Mouse (Mus musculus): Measurements from ENCODE around the gene Bcl2.

The Bcl2 gene

DNA sequence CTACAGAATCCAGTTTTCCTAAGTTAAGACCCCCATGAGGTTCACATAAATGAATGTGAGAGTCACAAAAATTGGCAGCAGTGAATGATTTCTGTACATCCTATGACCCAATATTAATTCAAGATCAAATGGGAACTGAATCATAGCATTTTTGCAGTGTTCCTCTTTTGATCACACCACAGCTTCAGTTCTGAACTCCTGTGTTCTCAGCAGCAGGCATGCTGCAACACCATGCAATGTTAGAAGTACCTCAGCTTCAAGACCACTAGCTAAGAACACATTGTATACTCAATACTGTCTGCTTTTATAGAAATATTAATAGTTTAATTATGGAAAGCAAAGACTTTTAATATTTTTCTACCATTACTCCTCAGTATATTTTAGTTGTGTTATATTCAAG, 85.8 kb downstream of the Bcl2 start:
- DNase-seq (ENCODE audit: low read depth, low spot score) = no peak

DNA sequence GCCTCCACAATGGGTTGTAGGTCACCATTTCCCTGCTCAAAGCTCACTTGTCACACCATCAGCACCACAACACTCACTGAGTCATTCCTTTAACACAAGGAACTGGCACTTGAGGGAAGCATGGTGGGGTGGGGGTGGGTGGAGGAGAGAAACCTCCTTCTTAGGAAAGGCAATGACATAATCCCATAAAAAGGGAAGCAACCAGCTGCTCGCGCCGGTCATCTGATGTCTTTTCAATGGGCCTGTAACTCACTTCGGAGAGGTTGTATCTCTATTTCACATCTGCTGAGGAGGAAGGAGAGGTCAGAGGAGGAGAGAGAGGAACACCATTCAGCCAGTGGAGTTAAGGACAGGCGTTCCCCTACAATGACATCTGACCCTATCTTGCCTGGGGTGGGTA, 86.8 kb downstream of the Bcl2 start:
- DNase-seq (ENCODE audit: low read depth, low spot score) = no peak

DNA sequence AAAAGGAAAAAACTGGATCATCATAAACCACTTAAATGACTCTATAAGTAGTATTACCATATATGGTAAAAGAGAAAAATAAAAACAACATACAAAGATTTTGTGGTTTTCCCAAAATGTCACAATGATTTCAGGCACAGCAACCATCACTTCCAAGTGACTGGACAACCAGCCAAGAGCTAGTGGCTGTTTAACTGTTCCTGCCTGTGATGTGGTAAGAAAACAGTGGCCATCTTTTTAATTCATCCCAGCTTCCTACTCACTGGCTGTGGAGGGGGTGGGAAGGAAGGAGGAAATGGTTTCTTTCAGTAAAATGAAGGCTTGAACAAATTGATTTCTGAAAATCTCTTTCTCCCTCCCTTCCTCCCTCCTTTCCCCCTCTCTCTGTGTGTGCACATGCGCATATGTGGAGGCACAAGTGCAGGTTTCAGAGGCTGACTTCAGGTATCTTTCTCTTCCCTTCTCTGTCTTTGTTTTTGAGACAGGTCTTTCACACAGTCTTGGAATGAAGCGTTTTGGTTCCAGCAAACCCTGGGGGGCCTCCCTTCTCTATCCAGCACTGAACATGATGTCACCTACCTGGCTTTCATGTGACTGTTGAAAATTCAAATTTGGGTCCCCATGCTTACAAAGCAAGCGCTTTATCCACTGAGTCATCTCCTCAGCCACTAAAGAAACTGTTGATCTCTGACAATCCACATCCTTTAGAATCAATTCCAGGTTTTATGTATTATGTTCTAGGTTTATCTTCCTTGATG, 93.7 kb downstream of the Bcl2 start:
- no peak for DNase-seq (ENCODE audit: low read depth, low spot score)

DNA sequence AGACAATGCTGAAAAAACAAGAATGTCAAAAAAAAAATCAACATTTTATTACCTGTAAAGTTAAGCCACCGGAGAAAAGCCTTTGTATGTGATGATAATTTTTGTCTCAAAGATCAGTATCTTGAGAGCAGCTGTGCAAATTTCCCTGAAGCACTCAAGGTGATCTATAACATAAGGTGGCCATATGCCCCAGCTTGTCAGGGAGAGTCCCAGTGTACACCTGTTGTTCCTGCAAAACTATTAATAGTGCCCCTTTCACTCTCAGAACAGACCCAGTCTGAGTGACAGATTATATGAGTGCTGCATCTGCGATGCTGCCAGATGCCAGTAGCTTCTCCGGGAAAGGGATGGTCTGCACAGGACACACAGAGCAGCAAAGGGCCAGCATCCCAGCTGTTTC, 95.3 kb downstream of the Bcl2 start:
- peak; percentile 33 for DNase-seq (ENCODE audit: low read depth, low spot score)

DNA sequence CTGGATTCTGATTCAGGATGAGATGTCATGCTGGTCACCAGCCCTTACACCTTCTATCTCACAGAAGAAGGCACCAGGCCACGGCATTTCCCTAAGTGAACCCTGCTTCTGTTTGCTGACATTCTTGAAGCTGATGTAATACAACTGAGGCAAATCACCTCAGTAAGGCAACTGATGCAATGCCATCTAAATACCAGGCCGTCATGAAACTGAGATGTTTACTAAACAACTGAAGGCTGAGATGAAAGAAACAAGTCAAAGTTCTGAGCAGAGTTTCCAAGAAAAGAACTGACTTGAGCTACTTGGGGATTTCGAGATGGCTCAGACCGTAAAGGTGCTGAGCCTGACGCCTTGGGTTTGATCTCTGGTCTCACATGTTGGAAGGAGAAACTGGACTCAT, 97.1 kb downstream of the Bcl2 start:
- DNase-seq (ENCODE audit: low read depth, low spot score) = no peak

DNA sequence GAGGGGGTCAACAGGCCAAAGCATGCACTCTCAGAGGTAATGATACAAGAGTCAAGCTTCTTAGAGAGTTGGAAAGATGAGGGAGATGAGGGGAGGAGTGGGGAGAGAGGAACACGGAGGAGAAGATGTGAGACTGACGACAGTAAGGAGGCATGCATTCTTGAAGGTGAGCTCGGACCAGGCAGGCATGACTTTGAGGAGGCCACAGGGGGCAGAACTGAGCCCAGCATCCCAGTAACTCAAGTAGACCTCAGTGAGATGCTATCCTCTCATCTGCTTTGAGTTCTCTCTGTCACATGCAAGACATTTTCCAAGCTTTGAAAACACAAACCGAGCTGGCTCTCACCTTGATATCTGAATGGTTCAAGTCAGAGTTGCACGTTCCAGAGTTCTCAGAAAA, 100.7 kb downstream of the Bcl2 start:
- no peak for DNase-seq (ENCODE audit: low read depth, low spot score)

DNA sequence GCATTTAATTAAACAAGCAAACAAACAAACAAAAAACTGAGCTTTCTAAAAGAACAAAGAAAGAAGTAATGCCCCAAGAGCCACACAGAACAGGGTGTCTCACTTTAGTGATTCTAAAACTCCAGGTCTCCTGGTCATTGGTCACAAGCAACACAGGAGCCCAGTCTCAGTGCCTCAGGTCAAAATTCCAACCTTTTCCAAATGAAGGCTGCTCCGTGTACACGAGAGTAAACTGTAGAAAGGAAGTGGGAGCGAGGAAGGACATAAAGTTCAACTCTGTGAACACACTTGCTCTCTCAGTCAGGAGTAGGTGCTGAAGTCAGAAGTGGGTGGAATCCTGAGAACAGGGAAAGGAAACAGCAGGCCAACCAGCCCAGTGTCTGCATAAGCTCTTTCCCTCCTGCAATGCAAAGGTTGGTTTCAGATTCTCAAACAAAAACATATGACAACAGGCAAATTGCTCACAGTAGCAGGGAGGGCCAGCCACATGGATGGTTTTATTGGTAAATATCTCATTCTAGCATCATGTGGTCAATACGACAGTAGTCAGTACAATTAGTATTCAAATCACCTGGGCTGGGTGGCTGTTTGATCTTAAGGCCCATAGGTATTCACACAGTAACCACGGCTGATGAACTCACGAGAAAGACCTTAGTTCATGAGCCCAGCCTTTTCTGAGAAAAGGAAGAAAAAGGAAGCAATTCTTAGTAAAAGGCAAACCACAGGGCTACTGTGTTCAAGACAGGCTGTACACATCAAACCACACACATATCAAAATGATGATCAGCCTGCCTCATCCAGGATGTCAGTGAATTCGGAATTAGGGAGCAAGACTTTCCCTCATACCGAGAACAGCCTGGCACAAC, 101.7 kb downstream of the Bcl2 start:
- no peak for DNase-seq (ENCODE audit: low read depth, low spot score)

DNA sequence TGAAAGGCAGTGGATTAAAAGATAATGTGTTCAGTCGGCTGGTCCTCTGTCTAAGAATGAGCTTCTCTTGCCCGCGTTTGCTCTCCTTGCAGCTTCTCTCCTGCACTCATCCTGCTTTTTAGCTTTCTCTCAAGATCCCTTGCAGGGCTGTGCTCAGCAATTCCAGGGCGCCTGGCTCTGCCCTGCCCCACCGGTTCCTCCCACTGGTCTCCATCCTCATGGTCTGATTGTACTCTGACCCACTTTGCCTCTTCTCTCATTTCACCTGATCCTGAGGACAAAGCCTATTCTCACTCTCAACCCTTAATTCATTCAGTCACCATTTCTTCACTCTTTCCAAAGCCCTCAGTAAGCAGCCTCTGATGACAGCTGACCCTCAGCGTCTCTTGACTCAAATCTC, 102.8 kb downstream of the Bcl2 start:
- no peak for DNase-seq (ENCODE audit: low read depth, low spot score)

DNA sequence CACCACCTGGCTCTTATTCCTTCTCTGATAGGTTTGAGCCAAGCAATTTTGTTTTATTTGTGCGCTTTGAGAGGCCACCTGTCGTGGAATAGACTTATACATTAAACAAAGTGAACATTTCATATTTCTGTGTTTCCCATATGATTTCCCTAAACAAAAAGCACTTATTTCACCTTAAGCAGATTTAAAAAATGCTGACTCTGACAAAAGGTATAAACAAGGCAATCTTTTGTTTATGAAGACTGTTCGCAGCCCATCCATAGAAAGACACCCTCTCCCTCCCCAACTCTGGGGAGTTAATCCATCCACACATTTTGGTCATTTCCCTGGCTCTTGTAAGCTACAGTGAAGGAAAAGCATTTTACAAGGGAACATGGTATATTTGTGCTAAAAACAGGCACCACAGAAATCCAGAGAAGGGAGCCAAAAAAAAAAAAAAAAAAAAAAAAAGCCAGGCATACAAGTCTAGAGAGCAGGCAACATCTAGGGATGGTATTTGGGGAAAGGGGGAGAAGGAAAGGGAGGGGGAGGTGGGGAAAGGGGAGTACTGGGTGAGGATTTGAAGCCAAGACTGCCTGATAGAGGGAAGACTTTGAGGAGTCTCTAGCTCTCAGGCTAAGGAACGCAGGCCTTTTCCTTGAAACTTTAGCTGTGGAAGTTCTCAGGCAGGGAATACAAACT, 105.8 kb downstream of the Bcl2 start:
- no peak for DNase-seq (ENCODE audit: low read depth, low spot score)

DNA sequence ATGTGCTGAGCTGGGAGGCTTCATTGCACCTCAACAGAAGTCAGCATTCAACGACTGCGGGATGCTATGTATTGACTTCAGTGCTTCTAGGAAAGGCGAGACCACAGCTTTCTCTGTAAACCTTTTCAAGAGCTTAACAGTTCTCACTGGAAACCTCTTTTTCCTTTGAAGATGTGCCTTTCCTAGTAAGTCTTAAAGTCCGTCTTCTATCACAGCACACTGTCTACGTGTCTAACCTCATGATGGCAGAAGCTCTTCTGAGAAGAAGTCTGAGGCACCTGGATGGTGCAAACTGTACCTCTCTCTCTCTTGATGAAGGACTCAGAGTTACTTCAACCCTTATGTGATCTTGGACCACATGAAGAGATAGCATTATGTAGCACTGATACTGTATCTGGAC, 107.1 kb downstream of the Bcl2 start:
- no peak for DNase-seq (ENCODE audit: low read depth, low spot score)

DNA sequence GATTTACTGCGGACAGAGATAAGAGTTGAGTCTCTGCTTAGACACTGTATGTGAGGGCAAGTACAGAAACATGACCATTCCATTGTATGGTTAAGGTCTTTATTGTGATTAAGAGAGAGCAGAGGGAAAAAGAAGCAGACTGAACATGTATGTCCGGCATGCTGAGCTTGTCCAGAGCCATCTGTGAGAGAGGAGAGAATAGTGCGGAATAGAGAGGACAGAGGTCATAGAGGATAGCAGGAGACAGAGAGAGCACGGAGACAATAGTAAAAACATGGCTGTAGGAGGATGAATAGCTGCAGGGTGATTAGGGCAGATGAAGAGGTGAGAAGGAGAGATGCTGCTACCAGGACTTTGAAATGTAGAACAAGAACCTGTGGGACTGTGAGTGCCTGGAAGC, 110.7 kb downstream of the Bcl2 start:
- DNase-seq (ENCODE audit: low read depth, low spot score) = no peak

DNA sequence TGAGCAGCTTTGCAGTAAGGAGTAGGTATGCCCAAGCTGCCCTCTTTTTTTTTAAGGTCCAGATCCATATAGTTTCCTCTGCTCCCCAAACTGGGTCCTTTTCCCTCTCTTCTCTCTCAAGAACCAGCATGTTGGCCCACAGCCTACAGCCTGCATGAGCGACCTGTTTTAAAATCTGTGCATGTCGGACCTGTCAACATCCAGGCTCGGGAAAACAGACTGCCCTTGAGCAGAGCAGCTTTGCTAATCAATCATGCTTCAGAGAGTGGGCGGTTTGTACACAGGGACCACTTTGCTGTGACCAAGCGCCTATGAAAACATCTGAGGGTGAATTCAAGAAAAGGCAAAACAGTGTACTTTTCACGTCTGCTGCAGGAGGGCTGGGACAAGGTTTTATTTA, 111.1 kb downstream of the Bcl2 start:
- DNase-seq (ENCODE audit: low read depth, low spot score) = peak; percentile 49

DNA sequence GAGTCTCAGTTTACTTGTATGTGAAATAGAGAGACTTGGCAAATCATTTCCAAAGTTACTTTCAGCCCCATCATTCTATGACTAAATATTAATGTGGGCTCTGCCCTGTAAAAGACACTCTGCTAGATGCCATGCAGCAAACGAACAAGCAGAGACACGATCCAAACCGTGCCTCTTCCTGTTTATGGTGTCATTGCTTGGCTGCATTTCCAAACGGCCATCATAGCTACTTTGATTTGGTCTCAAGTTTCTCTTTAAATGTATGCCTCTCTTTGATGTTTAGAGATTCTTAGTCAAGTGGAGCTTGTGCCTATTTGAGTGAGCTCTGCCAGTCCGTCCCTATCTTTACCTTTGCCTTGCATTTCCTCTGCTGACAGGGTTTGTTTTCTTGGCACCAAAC, 111.5 kb downstream of the Bcl2 start:
- DNase-seq (ENCODE audit: low read depth, low spot score) = no peak

DNA sequence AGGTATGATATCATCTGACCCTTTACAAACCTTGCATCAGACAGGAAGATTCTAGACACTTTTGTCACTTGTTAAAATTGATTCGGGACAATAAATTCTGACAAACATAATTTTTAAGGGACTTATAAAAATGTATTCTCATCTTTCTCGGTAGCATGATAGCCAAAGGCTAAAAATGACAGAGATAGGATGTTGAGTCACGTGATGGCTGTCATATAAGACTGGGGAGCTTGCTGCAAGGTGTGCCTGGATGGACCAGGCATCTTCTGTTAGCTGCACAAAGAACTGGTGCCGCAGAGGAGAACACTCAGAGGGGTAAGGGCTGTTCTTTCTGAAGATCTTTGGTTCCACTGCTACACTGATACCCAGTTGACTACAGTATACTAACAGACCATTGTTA, 112.8 kb downstream of the Bcl2 start:
- DNase-seq (ENCODE audit: low read depth, low spot score) = no peak

DNA sequence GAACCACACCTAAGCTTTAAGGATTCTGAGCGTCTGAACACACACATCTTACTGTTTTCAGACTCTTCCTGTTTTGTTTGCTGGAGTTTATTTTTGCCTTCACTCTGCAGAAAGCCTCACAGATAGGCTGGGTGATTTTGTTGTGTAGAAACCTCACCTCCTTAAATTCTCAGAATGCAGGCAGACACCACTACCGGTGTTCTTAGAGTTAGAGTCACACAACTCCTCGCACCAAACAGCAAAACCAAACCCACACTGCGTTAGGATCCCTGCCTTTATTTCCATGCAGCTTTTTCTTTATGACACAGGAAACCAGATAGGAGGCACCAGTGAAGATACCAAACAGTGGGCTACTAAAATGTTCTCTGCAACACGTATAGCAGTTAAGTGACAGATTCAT, 113.2 kb downstream of the Bcl2 start:
- DNase-seq (ENCODE audit: low read depth, low spot score) = no peak

DNA sequence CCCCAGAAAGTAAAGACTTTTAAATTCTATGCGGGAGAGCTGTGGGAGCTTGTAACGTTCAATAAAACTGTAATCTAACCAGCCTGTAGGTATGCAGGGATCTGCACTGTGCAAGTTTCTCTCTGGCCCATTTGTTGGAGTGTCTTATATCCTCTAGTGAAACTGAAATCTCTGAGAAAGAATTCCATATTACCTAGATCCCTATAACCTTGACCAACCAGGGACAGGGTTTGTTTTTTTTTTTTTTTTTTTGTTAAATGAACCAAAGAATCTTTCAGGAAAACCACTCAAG, 115.8 kb downstream of the Bcl2 start:
- DNase-seq (ENCODE audit: low read depth, low spot score) = no peak

DNA sequence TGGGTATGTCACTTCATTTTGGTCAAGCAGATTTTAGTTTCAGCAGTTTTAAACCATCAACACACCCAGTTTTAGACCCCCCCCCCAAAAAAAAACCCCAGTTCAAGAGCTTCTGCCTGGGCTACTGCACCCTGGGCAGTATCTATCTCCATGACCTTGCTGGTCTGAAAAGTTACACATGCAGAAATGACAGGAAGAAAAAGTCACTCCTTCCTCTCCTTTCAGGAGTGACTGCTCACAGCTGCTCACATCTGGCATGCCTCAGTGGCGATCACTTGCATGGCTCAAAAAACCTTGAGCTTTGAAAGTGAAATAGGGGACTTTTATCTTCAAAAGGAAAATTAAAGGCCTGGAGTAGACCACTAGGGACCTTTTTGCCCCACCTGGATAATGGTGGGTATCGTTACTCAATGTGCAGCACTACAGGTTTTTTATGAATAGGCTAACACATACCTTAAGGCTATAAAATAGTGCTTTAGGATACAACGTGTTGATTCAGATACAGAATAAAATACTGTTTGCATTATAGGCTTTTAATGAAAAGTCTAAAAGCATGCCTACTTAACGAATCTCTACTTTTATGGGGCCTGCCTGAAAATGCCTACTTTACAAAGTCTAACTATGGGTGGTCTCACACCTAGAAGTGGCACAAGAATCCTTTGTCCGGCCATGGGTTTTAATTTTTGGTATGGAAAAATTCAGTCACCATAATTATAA, 116.3 kb downstream of the Bcl2 start:
- no peak for DNase-seq (ENCODE audit: low read depth, low spot score)

DNA sequence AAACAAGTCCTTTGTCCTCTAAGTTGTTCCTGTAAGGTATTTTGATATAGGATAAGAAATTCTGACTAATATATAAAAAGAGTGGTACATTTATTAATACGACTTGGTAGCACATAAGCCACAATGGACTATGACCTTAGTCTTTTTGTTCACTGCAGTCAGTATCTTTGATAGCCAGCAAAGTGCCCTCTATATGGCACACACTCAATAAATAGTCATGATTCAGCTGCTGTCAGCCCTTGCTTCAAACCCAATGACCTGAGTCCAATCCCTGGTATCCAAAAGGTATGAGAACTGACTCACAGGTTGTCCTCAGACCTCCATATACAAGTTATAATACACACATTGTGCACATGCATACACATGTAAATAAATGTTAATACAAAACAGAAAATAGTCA, 117.7 kb downstream of the Bcl2 start:
- no peak for DNase-seq (ENCODE audit: low read depth, low spot score)

DNA sequence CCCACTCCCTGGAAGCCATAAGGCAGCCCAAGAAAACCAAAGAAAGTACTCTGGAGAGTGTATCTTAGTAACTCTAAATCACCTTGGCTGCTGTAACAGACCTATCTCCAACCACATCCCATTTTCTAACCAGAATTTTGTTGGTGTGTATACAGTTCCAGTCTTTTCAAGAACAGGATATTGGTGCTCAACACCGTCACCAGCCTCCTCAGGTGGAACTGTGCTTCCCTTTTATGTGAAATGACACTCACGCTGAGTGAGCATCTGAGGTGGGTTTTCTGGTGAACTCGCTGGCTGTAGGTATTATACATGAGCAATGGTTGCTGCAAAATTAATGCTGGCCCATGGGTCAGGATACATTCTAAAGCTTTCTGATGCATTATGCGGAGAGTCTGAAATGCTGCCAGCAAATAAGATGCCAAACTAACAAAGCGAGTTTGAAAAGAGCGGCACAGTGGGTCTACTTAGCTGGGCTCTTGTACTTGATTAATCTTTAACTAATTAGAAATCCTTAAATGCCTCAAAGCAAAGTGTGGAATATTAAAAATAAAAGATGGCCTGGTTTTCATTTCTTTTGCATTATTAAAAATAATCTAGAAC, 118.7 kb downstream of the Bcl2 start:
- DNase-seq (ENCODE audit: low read depth, low spot score) = no peak

DNA sequence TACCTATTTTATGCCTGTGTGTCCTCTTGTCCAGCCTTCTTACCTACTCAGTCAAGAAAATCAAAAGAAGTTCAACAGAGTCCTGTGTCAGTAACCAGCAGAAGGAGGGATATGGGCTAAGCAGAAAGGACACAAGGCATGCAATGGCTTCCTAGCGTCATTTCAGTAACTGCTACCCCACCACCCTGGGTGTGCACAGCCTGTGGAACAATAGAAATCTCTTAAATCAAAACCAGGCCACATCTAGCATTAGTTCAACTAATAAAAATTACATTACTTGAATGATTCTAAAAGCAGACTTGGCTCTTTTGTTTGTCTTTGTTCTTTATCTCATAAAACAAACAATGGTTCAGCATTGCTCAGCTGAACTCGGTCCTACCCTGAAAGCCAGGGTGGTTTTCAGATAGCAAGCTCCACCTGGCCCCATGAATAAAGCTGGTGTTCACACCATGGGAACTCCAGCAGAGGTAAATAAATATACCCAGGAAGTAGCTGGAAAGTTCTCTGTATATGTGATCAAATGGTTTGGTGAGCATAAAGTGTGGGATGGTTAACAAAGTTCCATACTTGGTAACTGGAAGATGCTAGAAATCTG, 122.8 kb downstream of the Bcl2 start:
- DNase-seq (ENCODE audit: low read depth, low spot score) = no peak

DNA sequence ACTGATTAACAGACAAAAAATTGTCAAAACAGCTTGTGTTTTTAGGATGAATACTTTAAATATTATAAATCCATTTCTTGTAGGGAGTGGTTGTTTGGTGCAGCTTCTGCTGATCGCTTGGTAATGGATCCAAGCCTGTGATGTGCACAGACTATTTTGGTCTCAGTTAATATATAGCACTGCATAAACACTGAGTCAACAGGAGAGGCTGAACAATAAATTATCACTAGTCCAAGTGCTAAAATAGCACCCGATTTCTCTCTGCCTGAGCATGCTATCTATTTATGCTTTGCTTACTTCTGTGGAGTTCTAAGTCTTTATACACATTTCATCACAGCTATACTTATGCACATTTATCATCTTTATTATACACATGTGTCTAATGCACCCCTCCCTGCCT, 124.9 kb downstream of the Bcl2 start:
- no peak for DNase-seq (ENCODE audit: low read depth, low spot score)

Data from mesoderm, embryonic 11.5 days (tissue).